ENCODE assay signal across 7 mouse cellular contexts in genomic region chr11:84868786-84869259, GRCm38 (mm10). TPM values are rescaled to one million over a fixed set of nuclear protein-coding genes. Genes with fewer than 3 reads are reported as not detected.
DNase-seq lines count a peak whose midpoint lies in the region; ATAC-seq and TF ChIP-seq lines count a peak whose summit lies in the region.

No protein-coding gene starts in this region.

- TF ChIP-seq EP300 in lung, postnatal 0 days (IDR thresholded peaks at IDR 0.05), result no peak

- no peak for TF ChIP-seq CTCF in lung, postnatal 0 days (IDR thresholded peaks at IDR 0.05)

- H3K27me3 ChIP-seq in lung, postnatal 0 days (replicated peaks; ENCODE audit: insufficient read depth, low read length), result no peaks in the 10 kb centered on the region
- H3K27me3 ChIP-seq in embryonic facial prominence, embryonic 13.5 days, result no peaks in the 10 kb centered on the region
- no peaks in the 10 kb centered on the region for H3K27me3 ChIP-seq in limb, embryonic 11.5 days (ENCODE audit: control insufficient read depth, insufficient read depth, low read length)
- no peaks in the 10 kb centered on the region for H3K27me3 ChIP-seq in stomach, embryonic 14.5 days (ENCODE audit: control insufficient read depth, insufficient read depth, low read length)

- H3K27ac ChIP-seq in lung, postnatal 0 days (ENCODE audit: low read length), result peak overlapping the region; percentile 94
- H3K27ac ChIP-seq in embryonic facial prominence, embryonic 13.5 days, result peak overlapping the region; percentile 99; the same call in 1 of the 2 replicates
- H3K27ac ChIP-seq in limb, embryonic 11.5 days (replicated peaks; ENCODE audit: low read depth, low read length), result no peak overlapping the region
- peak overlapping the region; percentile 95 for H3K27ac ChIP-seq in stomach, embryonic 14.5 days (ENCODE audit: low read length)

- H3K9me3 ChIP-seq in lung, postnatal 0 days (ENCODE audit: low read length), result no peaks in the 10 kb centered on the region
- no peaks in the 10 kb centered on the region for H3K9me3 ChIP-seq in embryonic facial prominence, embryonic 13.5 days
- H3K9me3 ChIP-seq in limb, embryonic 11.5 days (ENCODE audit: control insufficient read depth, low read length), result no peaks in the 10 kb centered on the region
- H3K9me3 ChIP-seq in stomach, embryonic 14.5 days (ENCODE audit: control insufficient read depth, low read depth, low read length), result no peaks in the 10 kb centered on the region

- peak overlapping the region; percentile 81 for H3K9ac ChIP-seq in lung, postnatal 0 days (replicated peaks; ENCODE audit: low read depth)
- H3K9ac ChIP-seq in embryonic facial prominence, embryonic 13.5 days, result peak overlapping the region; percentile 94
- H3K9ac ChIP-seq in limb, embryonic 11.5 days (ENCODE audit: low read length), result peak overlapping the region; percentile 89
- peak overlapping the region; percentile 82 for H3K9ac ChIP-seq in stomach, embryonic 14.5 days (replicated peaks; ENCODE audit: low read depth, low read length)

- H3K36me3 ChIP-seq in lung, postnatal 0 days (ENCODE audit: insufficient read depth, low read length), result no peaks in the 10 kb centered on the region
- H3K36me3 ChIP-seq in embryonic facial prominence, embryonic 13.5 days, result no peaks in the 10 kb centered on the region
- no peaks in the 10 kb centered on the region for H3K36me3 ChIP-seq in limb, embryonic 11.5 days (ENCODE audit: control insufficient read depth, insufficient read depth, low read length)
- H3K36me3 ChIP-seq in stomach, embryonic 14.5 days (ENCODE audit: control insufficient read depth, insufficient read depth, low read length), result peaks cover 6% of the 10 kb centered on the region; the same call in 1 of the 2 replicates

- peak; percentile 22 for DNase-seq in lung, postnatal 0 days (ENCODE audit: low spot score)
- DNase-seq in lung, postnatal 4 days, result no peak
- DNase-seq in limb, embryonic 11.5 days (ENCODE audit: low spot score), result no peak
- no peak for DNase-seq in yolk sac, embryonic 10.5 days (ENCODE audit: low spot score)
- DNase-seq in kidney, postnatal 14 days, result no peak

- 4% methylated on average over 7 of the region's 7 CpGs for WGBS in lung, postnatal 0 days
- 11% methylated on average over 7 of the region's 7 CpGs for WGBS in embryonic facial prominence, embryonic 13.5 days
- WGBS in limb, embryonic 11.5 days, result 18% methylated on average over 7 of the region's 7 CpGs
- 15% methylated on average over 7 of the region's 7 CpGs for WGBS in stomach, embryonic 14.5 days

- peak overlapping the region; percentile 87 for H3K4me3 ChIP-seq in lung, postnatal 0 days (ENCODE audit: low read depth, low read length)
- H3K4me3 ChIP-seq in embryonic facial prominence, embryonic 13.5 days, result peak overlapping the region; percentile 94
- peak overlapping the region; percentile 88 for H3K4me3 ChIP-seq in limb, embryonic 11.5 days (ENCODE audit: low read depth, low read length)
- peak overlapping the region; percentile 95 for H3K4me3 ChIP-seq in stomach, embryonic 14.5 days (ENCODE audit: low read depth, low read length)

- no peak for ATAC-seq in lung, postnatal 0 days
- ATAC-seq in embryonic facial prominence, embryonic 13.5 days (ENCODE audit: insufficient number of reproducible peaks, insufficient read depth, low FRiP score, low TSS enrichment, low read depth), result no peak
- no peak for ATAC-seq in limb, embryonic 11.5 days (ENCODE audit: insufficient number of reproducible peaks, low FRiP score, low TSS enrichment, low read depth)
- no peak for ATAC-seq in stomach, embryonic 14.5 days (ENCODE audit: insufficient number of reproducible peaks, insufficient read depth, low FRiP score, low read depth)

- H3K4me2 ChIP-seq in lung, postnatal 0 days (replicated peaks; ENCODE audit: low read depth, low read length), result peak overlapping the region; percentile 77
- H3K4me2 ChIP-seq in embryonic facial prominence, embryonic 13.5 days, result peak overlapping the region; percentile 74
- H3K4me2 ChIP-seq in limb, embryonic 11.5 days (ENCODE audit: low read depth, severe bottlenecking), result peak overlapping the region; percentile 84
- H3K4me2 ChIP-seq in stomach, embryonic 14.5 days (replicated peaks; ENCODE audit: low read depth, low read length), result peak overlapping the region; percentile 72

- peaks cover 5% of the 10 kb centered on the region for H3K4me1 ChIP-seq in lung, postnatal 0 days (ENCODE audit: insufficient read depth, low read depth, low read length)
- peaks cover 14% of the 10 kb centered on the region for H3K4me1 ChIP-seq in embryonic facial prominence, embryonic 13.5 days
- peaks cover 6% of the 10 kb centered on the region for H3K4me1 ChIP-seq in limb, embryonic 11.5 days (ENCODE audit: control insufficient read depth, insufficient read depth, low read length)
- H3K4me1 ChIP-seq in stomach, embryonic 14.5 days (ENCODE audit: control insufficient read depth, insufficient read depth, low read length), result peaks cover 12% of the 10 kb centered on the region

RNA-seq across cellular contexts. Expression of gene Ggnbp2, which starts 1.8 kb away (rescaled TPM):
- polyA plus RNA-seq in lung, postnatal 0 days (2015; fragmentation: Nextera tagmentation; extraction: Ambion mirVana), result 56.4 and 57.3 TPM in 2 replicates
- polyA plus RNA-seq in embryonic facial prominence, embryonic 13.5 days (2015; fragmentation: Nextera tagmentation; extraction: Ambion mirVana), result 71.8 and 77.6 TPM in 2 replicates
- 69.3 and 69.8 TPM in 2 replicates for polyA plus RNA-seq in limb, embryonic 11.5 days (2014; fragmentation: Nextera tagmentation; extraction: Ambion mirVana)
- 68.0 and 69.6 TPM in 2 replicates for polyA plus RNA-seq in stomach, embryonic 14.5 days (2014; fragmentation: Nextera tagmentation; extraction: Ambion mirVana)

RNA-seq across cellular contexts. Expression of gene Myo19, which starts 11.1 kb away (rescaled TPM):
- 2.6 and 3.3 TPM in 2 replicates for polyA plus RNA-seq in lung, postnatal 0 days (2015; fragmentation: Nextera tagmentation; extraction: Ambion mirVana)
- polyA plus RNA-seq in embryonic facial prominence, embryonic 13.5 days (2015; fragmentation: Nextera tagmentation; extraction: Ambion mirVana), result 8.6 and 10.0 TPM in 2 replicates
- 12.3 and 13.4 TPM in 2 replicates for polyA plus RNA-seq in limb, embryonic 11.5 days (2014; fragmentation: Nextera tagmentation; extraction: Ambion mirVana)
- 9.3 and 9.4 TPM in 2 replicates for polyA plus RNA-seq in stomach, embryonic 14.5 days (2014; fragmentation: Nextera tagmentation; extraction: Ambion mirVana)

RNA-seq across cellular contexts. Expression of gene Pigw, which starts 11.3 kb away (rescaled TPM):
- polyA plus RNA-seq in lung, postnatal 0 days (2015; fragmentation: Nextera tagmentation; extraction: Ambion mirVana), result 1.1 and 1.5 TPM in 2 replicates
- 1.5 and 2.3 TPM in 2 replicates for polyA plus RNA-seq in embryonic facial prominence, embryonic 13.5 days (2015; fragmentation: Nextera tagmentation; extraction: Ambion mirVana)
- 3.1 and 3.2 TPM in 2 replicates for polyA plus RNA-seq in limb, embryonic 11.5 days (2014; fragmentation: Nextera tagmentation; extraction: Ambion mirVana)
- polyA plus RNA-seq in stomach, embryonic 14.5 days (2014; fragmentation: Nextera tagmentation; extraction: Ambion mirVana), result 3.0 and 4.2 TPM in 2 replicates

RNA-seq across cellular contexts. Expression of gene Dhrs11, which starts 40.0 kb away (rescaled TPM):
- polyA plus RNA-seq in lung, postnatal 0 days (2015; fragmentation: Nextera tagmentation; extraction: Ambion mirVana), result 9.1 and 9.3 TPM in 2 replicates
- polyA plus RNA-seq in embryonic facial prominence, embryonic 13.5 days (2015; fragmentation: Nextera tagmentation; extraction: Ambion mirVana), result 12.5 and 17.6 TPM in 2 replicates
- polyA plus RNA-seq in limb, embryonic 11.5 days (2014; fragmentation: Nextera tagmentation; extraction: Ambion mirVana), result 11.2 and 13.9 TPM in 2 replicates
- 11.7 and 12.9 TPM in 2 replicates for polyA plus RNA-seq in stomach, embryonic 14.5 days (2014; fragmentation: Nextera tagmentation; extraction: Ambion mirVana)

RNA-seq across cellular contexts. Expression of gene Znhit3, which starts 47.3 kb away (rescaled TPM):
- polyA plus RNA-seq in lung, postnatal 0 days (2015; fragmentation: Nextera tagmentation; extraction: Ambion mirVana), result 24.1 and 27.5 TPM in 2 replicates
- polyA plus RNA-seq in embryonic facial prominence, embryonic 13.5 days (2015; fragmentation: Nextera tagmentation; extraction: Ambion mirVana), result 58.7 and 69.0 TPM in 2 replicates
- 72.4 and 73.5 TPM in 2 replicates for polyA plus RNA-seq in limb, embryonic 11.5 days (2014; fragmentation: Nextera tagmentation; extraction: Ambion mirVana)
- polyA plus RNA-seq in stomach, embryonic 14.5 days (2014; fragmentation: Nextera tagmentation; extraction: Ambion mirVana), result 54.9 and 64.3 TPM in 2 replicates
